Mouse (Mus musculus) myocyte (in vitro differentiated cells): ENCODE measurements around the gene Bach2. TPM values are rescaled to one million over a fixed set of nuclear protein-coding genes. Genes with fewer than 3 reads are reported as not detected.

Experiments
- H3K27me3 ChIP-seq: one replicate; pipeline ENCODE4 v1.6.1; 2011; ENCODE audit not compliant: control insufficient read depth, insufficient read depth, insufficient read length
- H3K36me3 ChIP-seq: one replicate; pipeline ENCODE4 v1.6.1; 2011; ENCODE audit not compliant: control insufficient read depth, insufficient read depth
- H3K4me2 ChIP-seq: one replicate; pipeline ENCODE4 v1.6.1; 2011; ENCODE audit warnings: low read depth, control low read depth
- H3K4me3 ChIP-seq: one replicate; pipeline ENCODE4 v1.5.1; 2011; ENCODE audit warnings: mild to moderate bottlenecking, control low read depth, moderate library complexity
- H3K79me2 ChIP-seq: one replicate; pipeline ENCODE4 v1.6.1; 2011; ENCODE audit not compliant: control insufficient read depth, insufficient read depth
- H3ac ChIP-seq: one replicate; pipeline ENCODE4 v1.6.1; 2011; ENCODE audit not compliant: control insufficient read depth, insufficient read length
- CEBPB ChIP-seq: IDR thresholded peaks from 2 replicates; pipeline ENCODE4 v1.6.1; 2011; ENCODE audit warnings: mild to moderate bottlenecking, moderate library complexity; ENCODE audit not compliant: poor library complexity, insufficient read depth, severe bottlenecking
- E2F4 ChIP-seq: IDR thresholded peaks from one replicate; pipeline ENCODE4 v1.6.1; 2011; ENCODE audit warnings: mild to moderate bottlenecking, control low read depth, moderate library complexity; ENCODE audit not compliant: insufficient read depth
- MAX ChIP-seq: IDR thresholded peaks from one replicate; pipeline ENCODE4 v1.6.1; 2011; ENCODE audit warnings: low read depth, mild to moderate bottlenecking, control low read depth
- MYOD1 ChIP-seq, 3 experiments: IDR thresholded peaks; one replicate each; pipeline ENCODE4 v1.6.1; 2011; ENCODE audit warnings: control low read depth in 2 of 3, low read depth in 2 of 3, mild to moderate bottlenecking in 2 of 3, moderate library complexity in 1 of 3; ENCODE audit not compliant: insufficient read length in 2 of 3, control insufficient read depth in 1 of 3
- MYOG ChIP-seq, 3 experiments: IDR thresholded peaks; one replicate each; pipeline ENCODE4 v1.6.1; 2011; ENCODE audit warnings: control low read depth in 2 of 3, low read depth in 2 of 3, mild to moderate bottlenecking in 2 of 3; ENCODE audit not compliant: insufficient read length in 2 of 3, control insufficient read depth in 1 of 3, insufficient read depth in 1 of 3
- POLR2A ChIP-seq: IDR thresholded peaks from one replicate; pipeline ENCODE4 v1.6.1; 2011; ENCODE audit warnings: low read depth, mild to moderate bottlenecking, control low read depth, moderate library complexity; ENCODE audit not compliant: insufficient read length
- POLR2AphosphoS2 ChIP-seq: IDR thresholded peaks from one replicate; pipeline ENCODE4 v1.6.1; 2011; ENCODE audit warnings: low read depth, control low read depth; ENCODE audit not compliant: insufficient read length
- REST ChIP-seq: IDR thresholded peaks from one replicate; pipeline ENCODE4 v1.6.1; 2011; ENCODE audit warnings: mild to moderate bottlenecking, control low read depth, moderate library complexity; ENCODE audit not compliant: insufficient read depth, insufficient read length
- SRF ChIP-seq: IDR thresholded peaks from one replicate; pipeline ENCODE4 v1.6.1; 2011; ENCODE audit warnings: low read depth; ENCODE audit not compliant: control insufficient read depth, insufficient read length
- TCF12 ChIP-seq: IDR thresholded peaks from one replicate; pipeline ENCODE4 v1.6.1; 2011; ENCODE audit warnings: mild to moderate bottlenecking, control low read depth; ENCODE audit not compliant: poor library complexity, insufficient read depth, severe bottlenecking
- TCF3 ChIP-seq: IDR thresholded peaks from one replicate; pipeline ENCODE4 v1.6.1; 2011; ENCODE audit warnings: low read depth, control low read depth; ENCODE audit not compliant: insufficient read length
- USF1 ChIP-seq: IDR thresholded peaks from one replicate; pipeline ENCODE4 v1.6.1; 2011; ENCODE audit warnings: low read depth, mild to moderate bottlenecking, control low read depth, moderate library complexity
- polyA plus RNA-seq: library from polyadenylated mRNA; unstranded; fragments of >200 nt; fragmentation: generic; extraction: Trizol; gene quantifications from one replicate; pipeline ENCODE4 v1.2.1, GENCODE M21; 2012; ENCODE audit warnings: missing spikeins

Gene Bach2
- polyA plus RNA-seq, 1 experiment = 0.29 TPM

DNA sequence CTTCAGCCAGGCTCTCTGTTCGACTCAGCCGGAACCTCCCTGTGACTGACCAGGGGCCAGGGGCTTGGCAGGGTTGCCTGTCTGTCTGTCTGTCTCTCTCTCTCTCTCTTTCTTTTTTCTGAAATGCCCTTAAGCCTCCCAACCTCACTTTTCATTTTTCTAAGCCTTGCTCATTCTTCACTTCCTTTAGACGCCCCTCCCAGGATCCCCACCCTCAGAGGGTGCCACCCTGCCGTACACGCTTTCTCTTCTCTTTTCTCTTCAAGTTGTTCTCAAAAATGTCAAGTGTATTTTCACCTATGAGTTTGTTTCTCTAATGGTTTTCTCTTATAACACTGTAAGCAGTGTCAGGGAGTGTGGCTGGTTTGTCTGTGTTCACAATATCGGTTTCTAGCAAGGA lies 42.7 kb downstream of the Bach2 start:
- TF ChIP-seq POLR2A (no peak), MAX (no peak), TCF3 (no peak), SRF (no peak)
- no peaks in the 10 kb centered on the region for H3K36me3 ChIP-seq
- no peak overlapping the region for H3K4me3 ChIP-seq
- no peaks in the 10 kb centered on the region for H3K79me2 ChIP-seq
- H3K4me2 ChIP-seq = no peak overlapping the region
- H3ac ChIP-seq = no peak overlapping the region
- no peaks in the 10 kb centered on the region for H3K27me3 ChIP-seq

- H3K79me2 ChIP-seq = no peaks in the 10 kb centered on the region
- no peaks in the 10 kb centered on the region for H3K27me3 ChIP-seq
- no peak overlapping the region for H3ac ChIP-seq
- no peak overlapping the region for H3K4me3 ChIP-seq
- H3K36me3 ChIP-seq = no peaks in the 10 kb centered on the region
- H3K4me2 ChIP-seq = no peak overlapping the region
- no peak for TF ChIP-seq MAX
- no peak for TF ChIP-seq TCF3
- TF ChIP-seq E2F4 = no peak
- no peak for TF ChIP-seq POLR2A
- TF ChIP-seq USF1 = no peak
- no peak for TF ChIP-seq REST
- no peak for TF ChIP-seq POLR2AphosphoS2
- no peak for TF ChIP-seq CEBPB
- no peak for TF ChIP-seq MYOG (IDR thresholded peaks at IDR 0.05; ENCODE audit: control insufficient read depth in 1 of 3, insufficient read depth in 1 of 3, insufficient read length in 2 of 3, low read depth in 2 of 3)
- no peak for TF ChIP-seq MYOD1 (IDR thresholded peaks at IDR 0.05; ENCODE audit: control insufficient read depth in 1 of 3, insufficient read length in 2 of 3, low read depth in 2 of 3)
- TF ChIP-seq TCF12 = no peak
- TF ChIP-seq SRF = no peak
These were observed 47.8 kb downstream of the Bach2 start for GRCm38 (mm10) chr4:32286405-32286804.

DNA sequence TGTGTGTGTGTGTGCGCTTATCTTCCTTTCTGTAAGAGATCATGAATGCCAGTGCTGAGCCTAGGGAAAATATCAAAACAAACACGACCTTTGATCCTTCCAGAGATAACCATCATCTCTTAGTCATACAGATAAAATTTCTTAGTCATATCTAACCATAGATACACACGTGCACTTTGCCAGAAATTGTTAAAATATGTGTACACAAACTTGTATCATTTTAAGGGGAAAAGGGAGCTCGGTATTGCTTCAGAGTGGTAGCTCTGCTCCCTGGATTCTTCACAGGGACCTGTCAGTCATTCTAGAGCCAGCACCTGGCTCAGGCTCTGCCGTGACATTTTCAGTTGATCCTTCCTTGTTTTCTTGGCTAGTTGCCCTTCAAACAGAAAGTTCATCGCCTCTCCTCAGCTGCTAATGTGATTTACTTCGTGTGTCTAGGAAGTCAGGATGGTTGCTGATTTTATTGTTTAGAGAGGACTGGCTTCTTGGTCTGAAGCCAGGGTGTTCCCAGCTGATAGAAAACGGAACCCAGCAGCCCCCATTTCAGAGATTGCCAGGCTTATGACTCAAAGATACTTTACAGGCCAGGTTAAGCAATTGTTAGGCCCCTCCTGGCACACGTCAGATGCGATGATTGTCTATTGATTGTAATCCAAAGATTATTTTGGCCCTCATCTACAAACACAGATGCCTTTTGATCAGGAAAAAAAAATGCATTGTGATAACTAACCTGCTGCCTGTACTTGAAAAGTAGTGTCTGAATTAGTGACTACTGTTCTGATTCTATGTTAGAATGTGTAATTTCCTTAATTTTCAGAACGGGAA lies 49.6 kb downstream of the Bach2 start:
- Histone ChIP-seq H3K4me3 (no peak overlapping the region), H3K27me3 (no peaks in the 10 kb centered on the region), H3K36me3 (no peaks in the 10 kb centered on the region), H3ac (no peak overlapping the region), H3K79me2 (no peaks in the 10 kb centered on the region), H3K4me2 (peak overlapping the region; percentile 64)
- TF ChIP-seq POLR2AphosphoS2 (no peak), MAX (no peak), MYOD1 (IDR thresholded peaks at IDR 0.05; ENCODE audit: control insufficient read depth in 1 of 3, insufficient read length in 2 of 3, low read depth in 2 of 3) (peak; percentile 43 to 65 (median 56))

DNA sequence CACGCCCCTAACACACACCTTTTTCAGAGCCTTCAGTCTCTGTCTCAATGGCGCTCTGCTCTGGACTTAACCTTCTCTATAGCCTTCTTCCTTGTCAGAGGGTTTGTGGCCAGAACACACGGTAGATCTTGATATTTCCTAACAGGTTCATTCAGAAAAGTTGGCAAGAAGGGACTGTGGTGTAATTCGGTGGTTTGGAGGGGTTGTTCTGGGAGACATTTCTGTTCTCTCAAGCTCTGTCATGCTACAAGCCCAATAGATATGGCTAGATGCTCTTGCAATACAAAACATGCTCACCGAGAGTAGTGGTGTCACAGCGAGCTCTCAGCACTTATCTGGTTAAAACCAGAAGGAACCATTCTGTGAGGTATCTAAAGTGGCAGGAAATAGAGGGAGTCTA lies 51.2 kb downstream of the Bach2 start:
- H3K27me3 ChIP-seq = no peaks in the 10 kb centered on the region
- H3K4me3 ChIP-seq = no peak overlapping the region
- H3ac ChIP-seq = no peak overlapping the region
- TF ChIP-seq POLR2AphosphoS2 (no peak), CEBPB (no peak), MYOG (IDR thresholded peaks at IDR 0.05; ENCODE audit: control insufficient read depth in 1 of 3, insufficient read depth in 1 of 3, insufficient read length in 2 of 3, low read depth in 2 of 3) (no peak), SRF (no peak), USF1 (no peak)
- H3K36me3 ChIP-seq = no peaks in the 10 kb centered on the region
- no peaks in the 10 kb centered on the region for H3K79me2 ChIP-seq
- H3K4me2 ChIP-seq = no peak overlapping the region

DNA sequence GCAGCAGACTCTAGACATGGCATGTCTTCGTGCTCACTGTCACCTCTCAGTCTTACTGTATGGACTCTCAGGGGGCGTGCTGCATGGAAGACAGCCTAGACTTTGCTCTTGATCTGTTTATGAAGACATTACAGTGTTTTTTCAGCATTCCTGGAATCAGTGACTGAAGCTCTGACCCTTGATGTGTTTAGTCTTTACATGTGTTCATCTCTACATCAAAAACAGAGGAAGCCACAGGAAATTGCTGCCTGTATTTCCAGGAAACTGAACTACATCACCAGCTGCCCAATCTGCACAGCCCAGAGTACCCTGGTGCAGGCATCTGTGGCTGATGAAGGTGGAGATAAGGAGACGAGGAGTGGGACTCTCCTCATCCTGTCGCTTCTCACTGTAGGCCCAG lies 52.8 kb downstream of the Bach2 start:
- Histone ChIP-seq H3K4me2 (no peak overlapping the region), H3K79me2 (no peaks in the 10 kb centered on the region), H3K4me3 (no peak overlapping the region), H3K36me3 (no peaks in the 10 kb centered on the region), H3ac (no peak overlapping the region), H3K27me3 (no peaks in the 10 kb centered on the region)
- TF ChIP-seq TCF12 (no peak), REST (no peak), SRF (no peak), MYOD1 (IDR thresholded peaks at IDR 0.05; ENCODE audit: control insufficient read depth in 1 of 3, insufficient read length in 2 of 3, low read depth in 2 of 3) (no peak), USF1 (no peak), E2F4 (no peak), TCF3 (no peak), MAX (no peak), MYOG (IDR thresholded peaks at IDR 0.05; ENCODE audit: control insufficient read depth in 1 of 3, insufficient read depth in 1 of 3, insufficient read length in 2 of 3, low read depth in 2 of 3) (no peak), POLR2AphosphoS2 (no peak), POLR2A (no peak), CEBPB (no peak)
